Mouse (Mus musculus) left cerebral cortex, postnatal 14 days (tissue): Measurements from ENCODE around the gene Gpr119. TPM values are rescaled to one million over a fixed set of nuclear protein-coding genes. Genes with fewer than 3 reads are reported as not detected.

Source experiments
- DNase-seq, 2 experiments: peaks; one replicate each; pipeline ENCODE4 v3.0.0; 2021 to 2022; ENCODE audit warnings: low spot score in 2 of 2, mixed read lengths in 1 of 2
- intact Hi-C: fragments of 180-260 bp; cut with DNase I; formaldehyde crosslinking; loops from one replicate; pipeline ENCODE4 v1.15.1; 2025
- long read RNA-seq, 2 experiments: library from polyadenylated mRNA; stranded (forward); transcript quantifications; one replicate each; pipeline ENCODE4 v2.0.0; 2021
- microRNA-seq, 2 experiments: library from miRNA; unstranded; fragments of <30 nt; microRNA quantifications; one replicate each; pipeline ENCODE4 v1.2.0; 2022
- total RNA-seq, 2 experiments: library from RNA; stranded (reverse); gene quantifications; 2 replicates each; pipeline ENCODE4 v1.2.3; 2021

Gene Gpr119
- total RNA-seq, result not detected
- long read RNA-seq, experiment 1, result 0 reads
- long read RNA-seq, experiment 2, partial matches to known transcripts, result 0 of 3 reads
- long read RNA-seq, experiment 2, other reads (novel, unspliced or antisense), result 3 of 3 reads

DNA sequence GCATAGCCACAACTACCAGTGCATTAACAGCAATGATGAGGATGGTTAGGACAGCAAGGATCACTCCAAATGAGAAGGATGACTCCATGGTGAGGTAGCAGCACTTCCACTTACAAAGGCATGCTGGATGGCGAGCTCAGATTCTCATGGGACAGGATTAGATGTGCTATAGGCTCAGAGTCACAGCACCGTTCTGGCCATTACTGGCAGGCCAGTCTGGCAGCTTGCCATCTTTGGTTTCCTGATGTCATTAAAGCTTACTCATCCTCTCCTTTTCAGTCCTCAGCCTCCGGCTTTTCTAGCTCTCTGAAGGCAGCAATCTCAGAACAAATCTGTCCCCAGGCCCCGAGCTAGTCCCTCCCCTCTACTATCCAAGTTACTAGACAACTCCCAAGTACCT, at the start of gene Gpr119:
Gpr119 (minus strand) TSS at position 308 of the 400 bp plus-strand sequence.
- DNase-seq, result no peak
- intact Hi-C loops, result no loop called here

GRCm38 (mm10) chrX:48712846-48713245, 38.6 kb upstream of the Gpr119 start:
- no peak for DNase-seq
- intact Hi-C loops, result no loop called here

DNA sequence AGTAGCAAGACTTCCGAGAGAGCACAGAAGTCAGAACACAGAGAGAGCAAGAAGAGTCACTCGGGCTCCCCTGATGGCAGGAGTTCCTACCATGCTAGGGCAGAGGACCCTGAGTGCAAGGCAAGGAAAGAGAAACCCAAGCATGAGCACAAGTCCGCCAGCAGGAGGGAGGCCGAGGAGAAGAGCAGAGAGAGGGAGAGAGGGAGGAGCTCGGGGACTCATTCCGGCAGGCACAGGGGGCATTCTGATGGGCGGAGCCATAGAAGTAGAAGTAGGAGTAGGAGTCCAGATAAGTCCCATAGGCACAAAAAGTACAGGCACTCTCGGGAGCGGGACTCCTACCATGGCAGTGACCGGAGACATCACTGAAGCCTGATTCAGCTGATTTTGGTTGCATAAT, 35.4 kb upstream of the Gpr119 start:
- DNase-seq, result no peak
- intact Hi-C loops, result no loop called here

- peak; percentile 91 to 92 for DNase-seq
- intact Hi-C loops, result loop anchor here (10.0 kb wide), 1 partner anchor 590 kb away; the partner anchor contains the start of gene Enox2
Observed at GRCm38 (mm10) chrX:48694864-48695371, 20.6 kb upstream of the Gpr119 start, which contains the start of gene Rbmx2. Gene Rbmx2 (plus strand): TSS chrX:48695004.

DNA sequence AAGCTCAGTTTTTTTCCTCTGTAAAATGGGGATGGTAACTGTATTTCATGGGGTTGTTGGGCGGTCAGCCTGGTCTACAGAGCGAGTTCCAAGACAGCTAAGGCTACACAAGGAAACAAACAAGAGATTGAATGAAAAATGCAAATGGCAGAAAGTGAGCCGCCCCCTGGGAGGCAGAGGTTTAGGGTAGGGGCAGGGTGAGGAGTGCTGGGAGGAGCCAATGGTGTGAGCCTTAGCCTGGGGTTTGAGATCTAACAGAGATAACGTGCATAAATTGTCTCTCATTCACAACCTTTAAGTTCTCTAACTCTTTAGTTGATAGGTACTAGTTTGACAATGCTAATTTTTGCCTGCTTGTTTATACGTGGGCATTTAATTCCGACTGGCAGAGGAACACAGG, 20.2 kb upstream of the Gpr119 start:
- DNase-seq, result no peak
- intact Hi-C loops, result loop anchor here (10.0 kb wide), 1 partner anchor 590 kb away; the partner anchor contains the start of gene Enox2

GRCm38 (mm10) chrX:48683857-48684256, 9.6 kb upstream of the Gpr119 start:
- no peak for DNase-seq
- intact Hi-C loops, result loop anchor here (10.0 kb wide), 1 partner anchor 621 kb away; no protein-coding TSS in a partner anchor

- peak; percentile 46 to 52 for DNase-seq
- intact Hi-C loops, result loop anchor here (10.0 kb wide), 1 partner anchor 621 kb away; no protein-coding TSS in a partner anchor
Observed at GRCm38 (mm10) chrX:48683451-48683850, 9.2 kb upstream of the Gpr119 start.

DNA sequence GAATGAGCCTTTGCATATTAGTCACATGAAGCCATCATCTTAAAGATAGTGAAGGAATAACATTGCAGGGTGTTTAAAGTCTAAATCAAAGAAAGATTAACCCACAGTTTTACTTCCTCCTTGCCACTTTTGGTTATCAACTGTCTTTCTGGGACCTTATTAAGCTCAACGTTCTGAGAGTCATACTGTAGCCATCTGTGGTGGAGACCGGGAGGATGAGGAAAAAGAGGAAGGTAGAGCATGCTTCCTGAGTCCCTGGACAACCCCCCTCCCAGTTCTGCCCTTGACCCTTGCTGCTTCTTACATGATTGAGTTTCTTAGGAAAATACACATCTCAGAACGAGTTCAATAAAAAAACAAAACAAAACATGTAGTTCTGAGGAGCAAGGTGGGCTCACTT, 2.6 kb downstream of the Gpr119 start:
- no peak for DNase-seq
- intact Hi-C loops, result no loop called here

GRCm38 (mm10) chrX:48669588-48669987, 4.7 kb downstream of the Gpr119 start:
- DNase-seq, result peak; percentile 2 to 6
- intact Hi-C loops, result no loop called here

GRCm38 (mm10) chrX:48666807-48667206, 7.5 kb downstream of the Gpr119 start:
- DNase-seq, result peak in 1 of 2 experiments; percentile 2
- intact Hi-C loops, result no loop called here

GRCm38 (mm10) chrX:48644122-48644521, 30.2 kb downstream of the Gpr119 start:
- intact Hi-C loops, result no loop called here
- peak; percentile 35 to 41 for DNase-seq

DNA sequence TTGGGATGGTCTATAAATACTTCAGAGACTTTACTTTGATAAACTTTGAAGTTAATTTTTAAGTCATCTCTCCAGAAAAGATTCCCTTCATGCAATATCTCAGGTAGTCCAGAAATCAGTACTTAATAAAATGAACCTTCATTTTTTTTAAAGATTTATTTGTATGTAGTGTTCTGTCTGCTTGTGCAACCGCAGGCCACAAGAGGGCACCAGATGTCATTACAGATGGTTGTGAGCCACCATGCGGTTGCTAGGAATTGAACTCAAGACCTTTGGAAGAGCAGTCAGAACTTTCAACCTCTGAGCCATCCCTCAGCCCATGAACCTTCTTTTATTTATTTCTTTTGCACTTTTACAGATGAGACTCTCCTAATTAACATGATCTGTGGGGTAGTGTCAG, 37.2 kb downstream of the Gpr119 start:
- intact Hi-C loops, result no loop called here
- no peak for DNase-seq

GRCm38 (mm10) chrX:48624054-48624420, 50.2 kb downstream of the Gpr119 start:
- intact Hi-C loops, result no loop called here
- DNase-seq, result no peak

DNA sequence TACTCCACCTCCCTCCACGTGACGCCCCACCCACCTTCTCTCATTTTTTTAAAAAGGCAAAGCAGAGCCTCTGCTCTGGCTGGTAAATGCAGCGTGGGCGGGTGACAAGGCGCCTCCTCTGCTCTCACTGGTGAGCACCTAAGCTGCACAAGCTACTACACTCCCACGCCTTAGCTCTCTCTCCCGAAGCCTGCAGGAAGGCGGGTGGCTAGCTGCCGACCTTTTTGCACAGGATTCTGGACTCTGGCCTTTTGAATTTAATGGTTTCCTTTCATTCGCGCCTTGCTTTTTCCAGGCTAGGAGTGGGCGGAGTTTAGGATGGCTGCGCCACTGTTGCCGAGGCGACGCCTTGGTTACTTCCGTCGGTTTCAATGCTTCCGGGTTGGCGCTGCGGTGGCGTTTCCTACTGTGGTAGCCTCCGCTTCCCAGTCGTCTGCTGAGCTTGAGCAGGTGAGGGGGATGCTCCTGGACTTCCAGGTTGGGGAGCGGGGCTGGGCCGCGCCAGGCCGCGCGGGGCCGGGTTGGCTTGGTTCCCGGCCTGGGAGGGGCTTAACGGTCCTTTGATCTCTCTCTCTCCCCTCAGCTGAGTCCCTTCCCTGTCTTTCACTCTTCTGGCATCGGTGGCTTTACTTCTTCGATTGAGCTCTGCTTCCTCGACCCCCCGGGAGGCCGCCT, 50.8 kb downstream of the Gpr119 start, which contains the start of gene Slc25a14:
Slc25a14 (plus strand) TSS at position 35 of the 675 bp plus-strand sequence.
- DNase-seq, result peak; percentile 79 to 84
- intact Hi-C loops, result no loop called here

- no peak for DNase-seq
- intact Hi-C loops, result no loop called here
Observed at GRCm38 (mm10) chrX:48623049-48623378, 51.3 kb downstream of the Gpr119 start.

Small RNA genes lying within 50 kb of the gene (microRNA-seq; reads per million reads assigned to microRNA genes)
- 0 reads per million in 2 experiments for gene Gm27828

Other genes starting within 250 kb of the Gpr119 start
- gene Elf4, start 211.3 kb downstream of the Gpr119 start, total RNA-seq, result 1 to 10 TPM in 1 of 2 experiments, under 1 TPM in 1; 0.87 to 1.2 TPM
- 10 to 100 TPM; 28.8 to 31.8 TPM for gene Aifm1, start 160.9 kb downstream of the Gpr119 start, total RNA-seq
- 10 to 100 TPM; 32.7 to 35.0 TPM for gene Rab33a, start 155.2 kb downstream of the Gpr119 start, total RNA-seq
- 10 to 100 TPM; 20.6 to 21.8 TPM for gene Zfp280c, start 80.0 kb downstream of the Gpr119 start, total RNA-seq
- gene Slc25a14, start 51.1 kb downstream of the Gpr119 start, total RNA-seq, result 10 to 100 TPM; 49.8 to 53.4 TPM
- 1 to 10 TPM; 4.8 TPM for gene Rbmx2, start 20.5 kb upstream of the Gpr119 start, total RNA-seq
- not detected for gene Gm595, start 203.2 kb upstream of the Gpr119 start, total RNA-seq